Mouse (Mus musculus): Measurements from ENCODE around the gene Gpr62. TPM values are rescaled to one million over a fixed set of nuclear protein-coding genes. Genes with fewer than 3 reads are reported as not detected.
"Not testable (repeated sequence)": the region's sequence is repeated elsewhere in the genome, so short reads cannot be mapped to it uniquely, and the experiment has no call there.

Gpr62 gene
- 0.18 TPM in 2 replicates for polyA plus RNA-seq (2015; fragmentation: Nextera tagmentation; extraction: Ambion mirVana)

GRCm38 (mm10) chr9:106465571-106466200 lies at the start of gene Gpr62:
Gene Gpr62 (minus strand): TSS chr9:106465938.
- peak within 1 kb of the TSS; percentile 69 for H3K9ac ChIP-seq (ENCODE audit: low read length)
- H3K4me3 ChIP-seq (ENCODE audit: low read length) = peak within 1 kb of the TSS; percentile 58
- WGBS = 38% methylated on average over 26 of the region's 26 CpGs
- no peaks in the 10 kb centered on the region for H3K9me3 ChIP-seq (ENCODE audit: control insufficient read depth, low read length)
- no peak within 1 kb of the TSS for H3K27ac ChIP-seq (ENCODE audit: low read length)
- peaks cover 9% of the 10 kb centered on the region for H3K36me3 ChIP-seq (ENCODE audit: control insufficient read depth, insufficient read depth, low read length)
- H3K4me2 ChIP-seq (ENCODE audit: low read depth, low read length) = peak within 1 kb of the TSS; percentile 100
- H3K4me1 ChIP-seq (replicated peaks; ENCODE audit: control insufficient read depth, insufficient read depth, low read length) = peaks cover 9% of the 10 kb centered on the region
- no peak for ATAC-seq (ENCODE audit: low read depth)
- no peaks in the 10 kb centered on the region for H3K27me3 ChIP-seq (ENCODE audit: control insufficient read depth, insufficient read depth, low read depth, low read length)

- 84% methylated on average over 4 of the region's 4 CpGs for WGBS
- Histone ChIP-seq H3K4me3 (ENCODE audit: low read length) (no peak within 1 kb of the TSS), H3K4me1 (replicated peaks; ENCODE audit: control insufficient read depth, insufficient read depth, low read length) (peaks cover 8% of the 10 kb centered on the region), H3K4me2 (ENCODE audit: low read depth, low read length) (no peak within 1 kb of the TSS), H3K36me3 (ENCODE audit: control insufficient read depth, insufficient read depth, low read length) (no peaks in the 10 kb centered on the region), H3K9ac (ENCODE audit: low read length) (no peak within 1 kb of the TSS), H3K27me3 (ENCODE audit: control insufficient read depth, insufficient read depth, low read depth, low read length) (no peaks in the 10 kb centered on the region), H3K27ac (ENCODE audit: low read length) (no peak within 1 kb of the TSS), H3K9me3 (ENCODE audit: control insufficient read depth, low read length) (no peaks in the 10 kb centered on the region)
- no peak for ATAC-seq (ENCODE audit: low read depth)
These were observed 48.5 kb upstream of the Gpr62 start, which contains the start of gene Iqcf5 for GRCm38 (mm10) chr9:106514273-106514672. Gene Iqcf5 (plus strand): TSS chr9:106514573.

- no peak overlapping the region for H3K4me2 ChIP-seq (ENCODE audit: low read depth, low read length)
- H3K27me3 ChIP-seq (ENCODE audit: control insufficient read depth, insufficient read depth, low read depth, low read length) = no peaks in the 10 kb centered on the region
- peaks cover 8% of the 10 kb centered on the region for H3K4me1 ChIP-seq (replicated peaks; ENCODE audit: control insufficient read depth, insufficient read depth, low read length)
- H3K9me3 ChIP-seq (ENCODE audit: control insufficient read depth, low read length) = no peaks in the 10 kb centered on the region
- H3K4me3 ChIP-seq (ENCODE audit: low read length) = no peak overlapping the region
- no peak overlapping the region for H3K9ac ChIP-seq (ENCODE audit: low read length)
- no peaks in the 10 kb centered on the region for H3K36me3 ChIP-seq (ENCODE audit: control insufficient read depth, insufficient read depth, low read length)
- no peak for ATAC-seq (ENCODE audit: low read depth)
- H3K27ac ChIP-seq (ENCODE audit: low read length) = no peak overlapping the region
- WGBS = 78% methylated on average over 6 of the region's 6 CpGs
These were observed 47.8 kb upstream of the Gpr62 start for GRCm38 (mm10) chr9:106513566-106513965.

- H3K9me3 ChIP-seq (ENCODE audit: control insufficient read depth, low read length) = no peaks in the 10 kb centered on the region
- ATAC-seq (ENCODE audit: low read depth) = peak; percentile 54
- WGBS = 35% methylated on average over 13 of the region's 13 CpGs
- no peak overlapping the region for H3K4me2 ChIP-seq (ENCODE audit: low read depth, low read length)
- no peaks in the 10 kb centered on the region for H3K36me3 ChIP-seq (ENCODE audit: control insufficient read depth, insufficient read depth, low read length)
- H3K27ac ChIP-seq (ENCODE audit: low read length) = no peak overlapping the region
- no peaks in the 10 kb centered on the region for H3K27me3 ChIP-seq (ENCODE audit: control insufficient read depth, insufficient read depth, low read depth, low read length)
- peaks cover 8% of the 10 kb centered on the region for H3K4me1 ChIP-seq (replicated peaks; ENCODE audit: control insufficient read depth, insufficient read depth, low read length)
- H3K4me3 ChIP-seq (ENCODE audit: low read length) = no peak overlapping the region
- H3K9ac ChIP-seq (ENCODE audit: low read length) = no peak overlapping the region
These were observed 47.2 kb upstream of the Gpr62 start for GRCm38 (mm10) chr9:106512729-106513450.

GRCm38 (mm10) chr9:106509356-106509755 lies 43.6 kb upstream of the Gpr62 start:
- no peak for ATAC-seq (ENCODE audit: low read depth)
- no peaks in the 10 kb centered on the region for H3K9me3 ChIP-seq (ENCODE audit: control insufficient read depth, low read length)
- 80% methylated on average over 10 of the region's 10 CpGs for WGBS

GRCm38 (mm10) chr9:106504246-106504645 lies 38.5 kb upstream of the Gpr62 start:
- H3K4me3 ChIP-seq (ENCODE audit: low read length) = no peak overlapping the region
- H3K9ac ChIP-seq (ENCODE audit: low read length) = no peak overlapping the region
- no peaks in the 10 kb centered on the region for H3K4me1 ChIP-seq (replicated peaks; ENCODE audit: control insufficient read depth, insufficient read depth, low read length)
- no peak overlapping the region for H3K4me2 ChIP-seq (ENCODE audit: low read depth, low read length)
- no peak overlapping the region for H3K27ac ChIP-seq (ENCODE audit: low read length)
- no peak for ATAC-seq (ENCODE audit: low read depth)
- 67% methylated on average over 6 of the region's 6 CpGs for WGBS
- no peaks in the 10 kb centered on the region for H3K9me3 ChIP-seq (ENCODE audit: control insufficient read depth, low read length)
- no peaks in the 10 kb centered on the region for H3K36me3 ChIP-seq (ENCODE audit: control insufficient read depth, insufficient read depth, low read length)
- no peaks in the 10 kb centered on the region for H3K27me3 ChIP-seq (ENCODE audit: control insufficient read depth, insufficient read depth, low read depth, low read length)

More at GRCm38 (mm10) chr9:106509356-106509755, 43.6 kb upstream of the Gpr62 start:
- H3K27me3 ChIP-seq (ENCODE audit: control insufficient read depth, insufficient read depth, low read depth, low read length) = no peaks in the 10 kb centered on the region
- peaks cover 8% of the 10 kb centered on the region for H3K4me1 ChIP-seq (replicated peaks; ENCODE audit: control insufficient read depth, insufficient read depth, low read length)
- H3K27ac ChIP-seq (ENCODE audit: low read length) = no peak overlapping the region
- H3K36me3 ChIP-seq (ENCODE audit: control insufficient read depth, insufficient read depth, low read length) = no peaks in the 10 kb centered on the region
- no peak overlapping the region for H3K4me2 ChIP-seq (ENCODE audit: low read depth, low read length)
- no peak overlapping the region for H3K4me3 ChIP-seq (ENCODE audit: low read length)
- H3K9ac ChIP-seq (ENCODE audit: low read length) = no peak overlapping the region

GRCm38 (mm10) chr9:106501846-106502245 lies 36.1 kb upstream of the Gpr62 start:
- H3K27me3 ChIP-seq (ENCODE audit: control insufficient read depth, insufficient read depth, low read depth, low read length) = no peaks in the 10 kb centered on the region
- H3K9me3 ChIP-seq (ENCODE audit: control insufficient read depth, low read length) = no peaks in the 10 kb centered on the region
- H3K9ac ChIP-seq (ENCODE audit: low read length) = no peak overlapping the region
- no peak overlapping the region for H3K4me3 ChIP-seq (ENCODE audit: low read length)
- ATAC-seq (ENCODE audit: low read depth) = no peak
- no peaks in the 10 kb centered on the region for H3K4me1 ChIP-seq (replicated peaks; ENCODE audit: control insufficient read depth, insufficient read depth, low read length)
- H3K4me2 ChIP-seq (ENCODE audit: low read depth, low read length) = no peak overlapping the region
- no peaks in the 10 kb centered on the region for H3K36me3 ChIP-seq (ENCODE audit: control insufficient read depth, insufficient read depth, low read length)
- WGBS = 86% methylated on average over 22 of the region's 22 CpGs
- no peak overlapping the region for H3K27ac ChIP-seq (ENCODE audit: low read length)

- Histone ChIP-seq H3K9ac (ENCODE audit: low read length) (no peak within 1 kb of the TSS), H3K9me3 (ENCODE audit: control insufficient read depth, low read length) (no peaks in the 10 kb centered on the region)
- WGBS = 84% methylated on average over 6 of the region's 6 CpGs
These were observed 33.9 kb upstream of the Gpr62 start, which contains the start of gene Iqcf1 for GRCm38 (mm10) chr9:106499667-106500066. Gene Iqcf1 (plus strand): TSS chr9:106499967.

GRCm38 (mm10) chr9:106487602-106488001 lies 21.9 kb upstream of the Gpr62 start:
- not testable (repeated sequence) for H3K4me2 ChIP-seq (ENCODE audit: low read depth, low read length); H3K4me3 ChIP-seq (ENCODE audit: low read length); ATAC-seq (ENCODE audit: low read depth); H3K27me3 ChIP-seq (ENCODE audit: control insufficient read depth, insufficient read depth, low read depth, low read length); H3K9ac ChIP-seq (ENCODE audit: low read length); H3K4me1 ChIP-seq (replicated peaks; ENCODE audit: control insufficient read depth, insufficient read depth, low read length); H3K27ac ChIP-seq (ENCODE audit: low read length); H3K9me3 ChIP-seq (ENCODE audit: control insufficient read depth, low read length)
- H3K36me3 ChIP-seq (ENCODE audit: control insufficient read depth, insufficient read depth, low read length) = peaks cover 13% of the 10 kb centered on the region
- WGBS = 83% methylated on average over 6 of the region's 6 CpGs

More at GRCm38 (mm10) chr9:106499667-106500066, 33.9 kb upstream of the Gpr62 start, which contains the start of gene Iqcf1:
- Histone ChIP-seq H3K4me2 (ENCODE audit: low read depth, low read length) (no peak within 1 kb of the TSS), H3K27ac (ENCODE audit: low read length) (no peak within 1 kb of the TSS), H3K27me3 (ENCODE audit: control insufficient read depth, insufficient read depth, low read depth, low read length) (no peaks in the 10 kb centered on the region), H3K4me3 (ENCODE audit: low read length) (no peak within 1 kb of the TSS), H3K4me1 (replicated peaks; ENCODE audit: control insufficient read depth, insufficient read depth, low read length) (no peaks in the 10 kb centered on the region), H3K36me3 (ENCODE audit: control insufficient read depth, insufficient read depth, low read length) (no peaks in the 10 kb centered on the region)
- ATAC-seq (ENCODE audit: low read depth) = no peak

Measured in lung, embryonic 16.5 days (tissue).